Mouse (Mus musculus) C2C12 (cell line): ENCODE data around the gene Blnk. TPM values are rescaled to one million over a fixed set of nuclear protein-coding genes. Genes with fewer than 3 reads are reported as not detected.

Experiments used
- H3K27me3 ChIP-seq: one replicate; pipeline ENCODE4 v1.6.1; 2011; ENCODE audit not compliant: control insufficient read depth, insufficient read depth, insufficient read length
- H3K36me3 ChIP-seq: one replicate; pipeline ENCODE4 v1.6.1; 2011; ENCODE audit not compliant: control insufficient read depth, insufficient read depth
- H3K4me3 ChIP-seq: one replicate; pipeline ENCODE4 v1.5.1; 2011; ENCODE audit warnings: mild to moderate bottlenecking, control low read depth; ENCODE audit not compliant: poor library complexity, insufficient read depth, severe bottlenecking
- H3K79me2 ChIP-seq: one replicate; pipeline ENCODE4 v1.6.1; 2011; ENCODE audit not compliant: control insufficient read depth, insufficient read depth
- H3K79me3 ChIP-seq: one replicate; pipeline ENCODE4 v1.6.1; 2011; ENCODE audit warnings: low read depth, control low read depth
- H3ac ChIP-seq: one replicate; pipeline ENCODE3; 2011; ENCODE audit warnings: low read depth; ENCODE audit not compliant: control insufficient read depth, insufficient read length
- CEBPB ChIP-seq: IDR thresholded peaks from one replicate; pipeline ENCODE4 v1.6.1; 2011; ENCODE audit warnings: low read depth, mild to moderate bottlenecking, control low read depth, moderate library complexity
- CTCF ChIP-seq: IDR thresholded peaks from one replicate; pipeline ENCODE4 v1.5.1; 2011; ENCODE audit not compliant: control insufficient read depth, insufficient read depth, insufficient read length
- FOSL1 ChIP-seq: IDR thresholded peaks from one replicate; pipeline ENCODE4 v1.8.0; 2011; ENCODE audit warnings: mild to moderate bottlenecking, low read length; ENCODE audit not compliant: poor library complexity, insufficient read depth, severe bottlenecking
- MAX ChIP-seq: IDR thresholded peaks from one replicate; pipeline ENCODE4 v1.6.1; 2011; ENCODE audit warnings: mild to moderate bottlenecking, control low read depth
- MYOD1 ChIP-seq: IDR thresholded peaks from one replicate; pipeline ENCODE4 v1.6.1; 2011; ENCODE audit warnings: low read depth; ENCODE audit not compliant: control insufficient read depth, insufficient read length
- MYOG ChIP-seq: IDR thresholded peaks from one replicate; pipeline ENCODE4 v1.6.1; 2011; ENCODE audit not compliant: control insufficient read depth, insufficient read length; ENCODE audit errors: extremely low read depth
- USF1 ChIP-seq: IDR thresholded peaks from one replicate; pipeline ENCODE4 v1.6.1; 2011; ENCODE audit warnings: low read depth, mild to moderate bottlenecking, control low read depth, moderate library complexity
- polyA plus RNA-seq: library from polyadenylated mRNA; unstranded; fragments of >200 nt; fragmentation: generic; extraction: Trizol; gene quantifications from one replicate; pipeline ENCODE4 v1.2.1, GENCODE M21; 2012; ENCODE audit warnings: missing spikeins

The Blnk gene
- polyA plus RNA-seq, 1 experiment = 6.5 TPM

GRCm38 (mm10) chr19:41019164-41019675 is 24.9 kb upstream of the Blnk start:
- H3ac ChIP-seq = no peak overlapping the region
- no peaks in the 10 kb centered on the region for H3K79me3 ChIP-seq
- no peaks in the 10 kb centered on the region for H3K36me3 ChIP-seq
- H3K4me3 ChIP-seq = no peak overlapping the region
- peaks cover 30% of the 10 kb centered on the region for H3K27me3 ChIP-seq
- TF ChIP-seq CEBPB (no peak), CTCF (no peak), MYOD1 (no peak), FOSL1 (no peak), USF1 (no peak), MAX (no peak), MYOG (no peak)
- H3K79me2 ChIP-seq = no peaks in the 10 kb centered on the region

DNA sequence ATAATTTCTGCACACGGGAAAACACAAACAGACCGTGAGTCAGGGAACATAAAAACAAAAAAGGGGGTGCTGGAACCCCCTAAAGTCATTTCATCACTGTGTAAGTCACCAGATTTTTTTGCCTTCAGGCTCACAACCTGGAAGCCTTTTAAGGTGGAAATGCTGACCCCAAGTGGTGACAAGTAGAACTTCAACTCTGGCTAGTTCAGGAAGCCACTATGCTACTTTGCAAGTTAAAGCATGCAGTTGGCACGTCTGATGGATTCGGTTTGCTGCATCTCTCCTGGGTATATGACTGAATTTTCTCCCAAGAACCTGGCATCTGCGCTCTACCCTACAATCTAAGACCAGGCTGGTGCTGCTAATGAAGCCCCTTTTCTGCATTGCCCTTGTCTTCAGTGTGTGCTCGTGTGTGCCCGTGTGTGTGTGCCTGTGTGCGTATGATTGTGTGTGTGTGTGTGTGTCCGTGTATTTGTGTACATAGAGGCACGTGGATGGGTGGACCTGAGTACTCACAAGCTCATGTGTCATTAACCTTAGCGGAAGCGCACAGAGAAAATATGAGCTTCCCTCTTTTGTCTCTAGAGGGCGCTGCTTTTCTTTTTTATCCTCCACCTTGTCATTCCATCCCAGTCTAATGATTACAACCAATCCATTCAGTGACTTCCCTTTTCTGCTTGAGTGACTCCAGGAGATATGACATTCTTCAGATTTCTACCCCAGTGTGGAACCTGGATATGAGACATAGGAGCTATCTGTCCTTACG is 21.8 kb upstream of the Blnk start:
- Histone ChIP-seq H3K79me3 (no peaks in the 10 kb centered on the region), H3K4me3 (no peak overlapping the region), H3K27me3 (peaks cover 19% of the 10 kb centered on the region), H3K36me3 (no peaks in the 10 kb centered on the region), H3ac (no peak overlapping the region), H3K79me2 (no peaks in the 10 kb centered on the region)
- TF ChIP-seq FOSL1 = no peak
- no peak for TF ChIP-seq USF1
- TF ChIP-seq MAX = no peak
- TF ChIP-seq CEBPB = no peak
- peak; percentile 45 for TF ChIP-seq CTCF
- no peak for TF ChIP-seq MYOD1
- TF ChIP-seq MYOG = no peak

GRCm38 (mm10) chr19:41014003-41014402 is 19.7 kb upstream of the Blnk start:
- no peak overlapping the region for H3K4me3 ChIP-seq
- no peaks in the 10 kb centered on the region for H3K79me2 ChIP-seq
- H3K36me3 ChIP-seq = no peaks in the 10 kb centered on the region
- TF ChIP-seq MAX = no peak
- no peak for TF ChIP-seq USF1
- no peak for TF ChIP-seq CEBPB
- TF ChIP-seq MYOG = no peak
- TF ChIP-seq CTCF = no peak
- no peak for TF ChIP-seq MYOD1
- no peak for TF ChIP-seq FOSL1
- H3ac ChIP-seq = no peak overlapping the region
- no peaks in the 10 kb centered on the region for H3K79me3 ChIP-seq
- H3K27me3 ChIP-seq = peaks cover 9% of the 10 kb centered on the region

GRCm38 (mm10) chr19:41013591-41013990 is 19.3 kb upstream of the Blnk start:
- Histone ChIP-seq H3K4me3 (no peak overlapping the region), H3ac (no peak overlapping the region), H3K79me3 (no peaks in the 10 kb centered on the region), H3K27me3 (peaks cover 7% of the 10 kb centered on the region), H3K36me3 (no peaks in the 10 kb centered on the region), H3K79me2 (no peaks in the 10 kb centered on the region)
- no peak for TF ChIP-seq USF1
- TF ChIP-seq FOSL1 = no peak
- no peak for TF ChIP-seq CEBPB

DNA sequence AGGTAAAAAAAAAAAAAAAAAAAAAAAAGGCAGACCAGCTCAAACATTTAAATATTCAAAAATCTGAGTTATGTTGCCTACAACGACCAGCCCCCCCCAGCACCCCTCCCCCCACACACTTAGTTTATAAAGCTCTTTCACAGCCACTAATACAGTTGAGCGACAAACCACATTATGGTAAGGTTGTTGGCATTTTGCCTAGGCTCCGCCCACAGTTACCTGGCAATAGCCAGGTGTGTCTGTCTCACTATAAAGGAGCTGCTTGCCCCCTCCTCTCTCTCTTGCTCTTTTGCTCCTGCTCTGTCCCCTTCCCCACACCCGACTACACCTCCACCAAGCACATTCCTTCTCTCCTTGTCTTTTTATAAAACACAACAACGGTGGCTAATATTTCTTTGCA is 17.3 kb upstream of the Blnk start:
- no peaks in the 10 kb centered on the region for H3K36me3 ChIP-seq
- H3K4me3 ChIP-seq = no peak overlapping the region
- no peaks in the 10 kb centered on the region for H3K79me3 ChIP-seq
- no peak overlapping the region for H3ac ChIP-seq
- no peak for TF ChIP-seq CTCF
- no peak for TF ChIP-seq FOSL1
- no peak for TF ChIP-seq CEBPB
- TF ChIP-seq MYOG = no peak
- TF ChIP-seq USF1 = no peak
- TF ChIP-seq MAX = no peak
- TF ChIP-seq MYOD1 = no peak
- H3K27me3 ChIP-seq = no peaks in the 10 kb centered on the region
- no peaks in the 10 kb centered on the region for H3K79me2 ChIP-seq
